Mouse (Mus musculus): ENCODE data around the gene Gimap4.

Gimap4 gene

DNA sequence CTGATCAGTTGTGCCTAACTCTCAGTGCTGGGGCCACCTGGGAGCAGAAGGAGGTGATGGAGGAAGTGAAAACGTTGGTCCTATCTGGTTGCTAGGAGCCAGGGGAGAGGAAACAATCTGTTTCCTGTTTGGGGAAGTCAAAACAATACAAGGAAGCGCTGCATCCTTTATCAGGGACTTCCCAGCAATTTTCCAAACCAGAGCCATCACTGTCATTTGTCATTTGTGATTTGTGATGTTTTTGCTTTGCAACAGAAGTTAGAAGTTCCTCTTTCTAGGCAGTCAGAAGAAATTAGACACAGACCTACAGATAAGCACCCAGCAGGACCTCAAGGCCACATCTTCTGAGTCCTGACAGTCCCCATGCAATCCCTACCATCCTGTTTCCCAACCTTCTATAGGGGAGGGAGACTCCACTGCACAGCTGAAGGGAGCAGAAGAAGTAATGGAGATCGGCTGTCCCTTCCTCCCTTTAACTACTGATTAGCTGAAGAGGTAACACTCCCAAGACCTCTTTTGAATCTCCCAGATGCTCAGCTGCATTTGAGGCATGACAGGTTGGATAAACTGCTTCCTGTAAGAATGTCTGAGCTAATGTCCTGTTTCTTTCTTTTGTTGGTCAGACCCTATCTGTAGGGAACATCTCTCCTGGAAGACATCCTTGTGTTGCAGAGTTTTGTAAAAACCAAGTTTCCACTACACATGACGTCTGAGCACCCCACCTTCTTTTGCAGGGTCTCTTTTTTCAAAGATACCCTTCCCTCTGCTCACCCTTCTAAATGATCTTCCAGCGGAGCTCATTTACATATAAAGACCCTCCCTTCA is 16.1 kb downstream of the Gimap4 start:
- no peak for DNase-seq (ENCODE audit: low read depth, low spot score)

DNA sequence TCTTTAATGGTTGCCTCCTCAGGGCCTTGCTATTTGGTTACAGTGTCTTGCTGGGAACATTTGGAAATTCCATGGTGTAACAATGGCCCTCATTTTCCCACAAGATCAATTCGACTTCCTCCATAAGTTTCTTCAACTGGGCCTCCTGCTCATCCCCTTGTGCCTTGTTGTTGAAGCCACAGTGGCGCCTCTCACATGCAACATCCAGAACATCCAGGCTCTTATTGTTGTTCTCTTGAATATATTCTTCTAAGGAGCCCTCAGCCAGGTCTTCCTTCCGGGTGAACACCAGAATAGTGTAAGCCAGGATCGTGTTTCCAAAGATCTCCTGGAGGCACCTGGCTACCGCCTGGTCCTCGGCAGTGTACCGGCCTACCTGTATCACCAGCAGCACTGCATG is 17.8 kb downstream of the Gimap4 start:
- DNase-seq (ENCODE audit: low read depth, low spot score): no peak

DNA sequence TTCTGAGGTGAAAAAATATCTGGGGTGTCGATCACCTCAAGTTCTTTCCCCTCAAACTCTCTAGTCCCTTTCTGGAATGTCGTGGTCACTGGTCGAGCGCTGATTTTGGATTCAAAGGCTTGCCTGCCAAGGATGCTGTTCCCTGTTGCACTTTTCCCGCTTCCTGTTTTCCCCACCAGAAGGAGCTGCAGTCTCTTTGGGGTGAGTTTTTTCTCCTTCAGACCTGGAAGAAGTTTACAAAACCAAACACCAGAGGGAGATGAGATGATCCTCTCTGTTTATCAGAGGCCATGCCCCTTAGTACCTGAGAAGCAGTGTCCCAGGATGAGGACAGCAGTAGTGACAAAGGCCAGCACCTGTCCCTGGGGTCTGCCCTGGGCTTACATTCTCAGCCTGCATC is 18.3 kb downstream of the Gimap4 start:
- DNase-seq (ENCODE audit: low read depth, low spot score): peak; percentile 36

DNA sequence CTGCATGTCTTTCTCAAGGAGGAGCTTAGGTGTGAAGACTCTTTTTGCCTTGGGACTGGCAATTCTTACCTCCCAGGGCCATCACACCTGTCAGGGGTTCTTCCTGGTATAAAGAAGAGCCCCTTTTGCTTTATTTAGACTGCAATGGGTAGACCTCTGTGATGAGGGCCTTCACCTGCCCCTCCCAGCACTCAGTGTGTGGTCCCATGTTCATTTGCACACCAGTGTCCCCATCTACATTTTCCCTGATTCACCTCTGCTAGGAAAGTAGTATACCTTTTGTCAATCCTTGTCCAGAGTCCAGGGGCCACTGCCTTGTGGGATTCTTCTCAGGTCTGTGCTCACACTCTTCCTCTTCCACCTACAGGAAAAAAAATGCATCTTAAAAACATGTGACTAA is 19.8 kb downstream of the Gimap4 start:
- DNase-seq (ENCODE audit: low read depth, low spot score): no peak

DNA sequence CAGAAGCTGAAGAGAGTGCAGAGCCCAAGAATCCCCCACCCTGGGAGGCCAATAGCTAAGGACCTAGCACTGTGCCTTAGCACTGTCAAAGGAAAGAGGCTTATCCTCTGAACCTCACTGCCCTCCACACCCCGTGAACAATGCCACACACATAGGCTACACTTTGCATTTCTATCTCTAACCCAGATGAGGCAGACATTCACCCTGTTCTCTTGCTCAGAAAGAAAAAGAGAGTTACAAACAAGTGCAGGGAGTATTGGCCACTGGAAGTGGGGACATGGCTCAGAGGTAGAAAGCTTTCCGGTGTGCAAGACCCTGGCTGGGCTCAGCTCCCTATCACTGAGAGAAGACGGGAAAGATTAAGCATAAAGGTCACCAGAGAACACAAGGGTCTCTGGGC is 21.8 kb downstream of the Gimap4 start:
- DNase-seq (ENCODE audit: low read depth, low spot score): no peak

DNA sequence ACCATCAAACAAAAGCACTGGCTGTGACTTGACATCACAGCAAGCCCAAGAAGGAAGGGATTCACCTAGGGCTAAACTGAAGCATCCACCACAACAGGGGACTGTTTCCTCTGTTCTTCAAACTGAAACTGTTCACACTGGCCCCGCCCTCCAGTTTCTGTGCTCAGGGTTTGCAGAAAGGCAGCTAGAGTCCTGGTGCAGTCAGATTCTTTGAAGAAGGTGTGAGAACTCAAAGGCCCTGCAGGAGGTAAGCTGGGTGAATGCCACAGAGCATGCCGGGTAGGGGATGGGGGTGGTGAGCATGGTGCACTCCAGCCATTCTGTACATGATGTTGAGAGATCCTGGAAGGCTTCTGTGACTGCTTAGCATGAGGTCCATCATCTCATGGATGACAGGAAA is 34.1 kb downstream of the Gimap4 start, which contains the start of the genes Gm28053 and Gimap7:
Gm28053 (plus strand) TSS at position 153 of the 400 bp plus-strand sequence.
Gimap7 (plus strand) TSS at position 167 of the 400 bp plus-strand sequence.
- DNase-seq (ENCODE audit: low read depth, low spot score): peak; percentile 24

DNA sequence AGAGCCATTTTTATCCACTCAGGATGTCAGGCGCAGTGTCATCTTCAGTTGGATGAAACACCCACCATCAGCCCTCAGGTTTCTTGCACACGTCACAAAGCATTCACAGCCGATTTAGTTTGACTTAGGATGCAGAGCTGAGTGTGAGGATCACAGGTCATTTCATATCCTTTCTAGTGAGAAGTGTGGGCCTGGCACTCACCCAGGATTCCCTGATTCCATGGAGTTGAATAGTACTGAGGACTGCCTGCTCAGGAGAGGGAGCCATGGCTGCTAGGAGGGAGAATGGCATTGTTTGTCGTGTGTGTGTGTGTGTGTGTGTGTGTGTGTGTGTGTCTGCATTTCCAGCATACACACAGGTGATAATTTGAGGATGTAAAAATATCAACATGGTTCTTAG is 36.0 kb downstream of the Gimap4 start:
- DNase-seq (ENCODE audit: low read depth, low spot score): no peak

DNA sequence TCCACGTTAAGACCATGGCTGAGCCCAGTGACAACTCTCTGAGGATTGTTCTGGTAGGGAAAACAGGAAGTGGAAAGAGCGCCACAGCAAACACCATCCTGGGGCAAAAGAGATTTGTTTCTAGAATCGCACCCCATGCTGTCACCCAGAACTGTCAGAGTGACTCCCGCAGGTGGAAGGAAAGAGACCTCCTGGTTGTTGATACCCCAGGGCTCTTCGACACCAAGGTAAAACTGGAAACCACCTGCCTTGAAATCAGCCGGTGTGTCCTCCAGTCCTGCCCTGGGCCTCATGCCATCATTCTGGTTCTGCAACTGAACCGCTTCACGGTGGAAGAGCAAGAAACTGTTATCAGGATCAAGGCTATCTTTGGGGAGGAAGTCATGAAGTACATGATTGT is 39.1 kb downstream of the Gimap4 start:
- no peak for DNase-seq (ENCODE audit: low read depth, low spot score)

DNA sequence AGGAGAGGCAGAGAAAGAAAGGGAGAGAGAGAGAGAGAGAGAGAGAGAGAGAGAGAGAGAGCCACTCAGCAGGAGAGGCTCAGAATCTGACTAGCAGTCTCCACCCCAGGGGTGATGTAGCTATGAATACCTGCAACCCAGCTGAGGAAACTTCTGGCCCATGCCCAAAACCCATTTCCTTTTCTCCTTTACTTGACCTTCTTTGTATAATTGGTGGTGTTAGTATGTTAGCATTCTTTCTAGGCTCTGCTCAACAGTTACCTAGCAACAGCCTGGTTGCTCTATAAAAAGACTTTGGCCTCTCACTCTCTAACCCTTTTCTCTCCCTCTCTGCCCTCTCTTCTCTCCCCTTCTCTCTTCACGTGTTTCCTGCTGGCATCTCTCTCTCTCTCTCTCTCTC is 41.1 kb downstream of the Gimap4 start:
- no peak for DNase-seq (ENCODE audit: low read depth, low spot score)

DNA sequence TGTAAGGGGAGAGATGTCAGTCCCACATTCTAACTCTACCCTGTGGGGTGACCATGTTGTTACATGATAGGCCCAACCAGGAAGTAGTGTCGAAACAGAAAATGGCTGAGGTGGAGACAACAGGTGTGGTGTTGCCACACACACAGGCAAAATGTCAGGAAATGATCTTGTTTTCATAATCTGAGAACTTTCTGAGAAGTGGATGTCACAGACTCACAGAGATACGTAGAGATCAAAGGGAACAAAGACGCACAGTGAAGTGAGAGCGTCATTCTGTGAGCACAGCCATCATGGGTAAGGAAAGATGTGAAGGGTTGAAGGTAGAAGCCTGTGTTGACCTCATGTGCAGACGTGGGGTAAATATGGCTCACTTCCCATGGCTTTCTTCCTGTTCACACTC is 43.4 kb downstream of the Gimap4 start:
- no peak for DNase-seq (ENCODE audit: low read depth, low spot score)

DNA sequence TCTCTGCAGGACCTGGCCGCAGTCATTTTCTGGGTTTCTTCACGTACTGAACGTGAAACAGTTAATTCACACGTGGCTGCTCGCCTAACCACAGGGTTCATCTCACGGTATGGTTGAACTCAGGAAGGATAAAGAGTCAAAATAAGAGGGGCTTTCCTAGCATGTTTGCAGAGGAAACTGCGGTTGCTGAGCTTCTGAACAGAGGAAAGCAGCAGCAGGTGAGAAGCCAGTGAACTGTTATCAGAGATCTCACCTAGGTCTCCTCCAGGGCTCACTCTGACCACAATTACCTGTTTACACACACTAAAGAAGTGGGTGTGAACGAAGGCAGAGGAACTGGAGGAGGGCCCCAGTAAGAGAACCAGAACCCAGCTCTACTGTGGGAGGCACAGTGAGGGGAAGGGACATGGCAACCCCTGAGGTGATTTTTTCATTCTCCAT is 48.5 kb downstream of the Gimap4 start:
- no peak for DNase-seq (ENCODE audit: low read depth, low spot score)

DNA sequence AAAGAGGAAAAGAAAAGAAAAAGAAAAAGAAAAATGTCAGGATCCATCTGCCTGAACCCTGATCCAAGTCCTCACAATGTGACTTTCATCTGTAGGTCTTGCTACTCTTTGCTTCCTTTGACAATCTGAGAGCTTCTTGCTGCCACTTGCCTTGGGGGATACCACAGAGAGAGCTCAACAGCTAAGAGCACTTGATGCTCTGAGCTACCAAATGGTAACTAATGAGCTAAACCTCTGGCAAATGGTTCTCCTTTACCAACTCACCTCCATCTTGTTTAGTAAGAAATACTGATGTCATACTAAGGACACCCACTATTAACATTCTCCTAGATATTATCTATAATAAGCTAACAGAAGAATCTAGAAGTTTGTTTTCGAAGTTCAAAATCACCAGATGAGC is 49.3 kb downstream of the Gimap4 start:
- no peak for DNase-seq (ENCODE audit: low read depth, low spot score)

DNA sequence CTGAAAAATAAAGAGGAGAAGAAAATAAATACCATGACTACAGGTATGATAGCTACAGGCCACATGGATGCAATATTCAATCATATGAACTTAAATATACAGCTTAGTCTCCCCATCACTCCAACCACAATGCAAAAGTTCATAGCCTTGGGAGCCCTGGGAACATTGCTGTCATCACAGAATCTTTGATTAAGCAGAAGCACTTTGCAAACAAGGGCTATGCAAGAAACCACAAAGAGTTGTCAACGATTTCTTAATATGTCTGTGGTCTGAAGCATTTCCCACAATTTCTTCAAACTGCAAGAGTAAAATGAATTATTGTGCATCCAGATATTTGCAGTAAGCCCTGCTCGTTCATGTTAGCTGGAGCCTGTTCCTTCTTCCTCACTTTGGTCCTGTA is 52.7 kb downstream of the Gimap4 start:
- no peak for DNase-seq (ENCODE audit: low read depth, low spot score)

DNA sequence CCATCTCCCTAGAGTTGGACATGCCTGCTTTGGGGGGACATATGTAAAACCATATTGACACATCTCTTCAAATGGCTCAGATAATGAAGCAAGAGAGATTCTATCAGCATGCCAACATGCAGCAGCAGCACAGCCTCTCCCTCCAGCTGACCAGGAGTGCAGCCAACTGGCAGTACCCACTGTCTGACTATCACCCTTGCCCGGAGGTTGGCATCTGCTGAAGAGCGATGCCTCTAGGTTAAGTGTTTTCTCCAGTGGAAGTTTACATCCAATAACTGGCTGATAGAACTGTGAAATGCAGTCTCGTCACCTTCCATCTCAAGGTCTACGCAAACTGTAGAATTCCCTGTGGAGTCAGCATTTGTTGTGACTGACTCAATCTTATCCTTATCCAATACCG is 53.3 kb downstream of the Gimap4 start:
- no peak for DNase-seq (ENCODE audit: low read depth, low spot score)

DNA sequence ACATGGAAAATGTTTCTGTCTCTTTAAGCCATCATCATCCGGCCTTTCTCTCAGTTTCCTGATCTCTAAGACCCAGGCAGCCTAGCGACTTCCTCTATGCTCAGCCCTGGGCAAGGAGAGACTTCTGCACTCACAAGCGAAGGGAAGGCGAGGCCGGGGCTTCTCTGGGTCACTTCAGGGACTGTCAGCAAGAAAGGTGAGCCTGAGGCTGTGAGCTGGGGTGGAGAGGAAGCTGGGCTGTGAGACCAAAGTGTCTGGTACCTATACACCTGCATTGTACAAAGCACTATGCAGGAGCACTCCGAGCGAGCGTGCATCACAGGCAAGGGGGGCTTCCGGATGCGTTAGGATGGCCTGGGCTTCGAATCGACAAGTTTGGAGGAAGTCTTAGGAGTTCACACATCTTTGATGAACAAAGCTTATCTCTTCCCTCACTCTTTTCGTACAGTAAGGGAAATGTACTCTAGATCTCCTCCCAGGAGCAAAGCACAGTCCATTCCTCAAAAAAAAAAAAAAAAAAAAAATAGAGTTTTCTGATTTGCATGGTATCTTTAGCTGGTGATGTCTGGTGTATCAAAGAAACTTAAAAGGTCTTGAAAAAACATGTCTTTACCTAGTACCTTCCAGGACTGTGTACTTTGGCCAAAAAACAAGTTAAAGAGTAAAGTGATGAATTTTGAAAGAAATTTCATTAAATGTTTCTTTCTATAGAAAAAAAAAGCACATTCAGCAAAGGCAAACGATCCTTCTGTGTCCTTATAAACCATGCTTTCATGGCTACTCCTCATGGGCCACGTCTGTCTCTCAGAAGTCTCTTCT is 54.8 kb downstream of the Gimap4 start, which contains the start of gene Gimap1:
Gimap1 (plus strand) TSS at position 94 of the 819 bp plus-strand sequence.
- DNase-seq (ENCODE audit: low read depth, low spot score): no peak

DNA sequence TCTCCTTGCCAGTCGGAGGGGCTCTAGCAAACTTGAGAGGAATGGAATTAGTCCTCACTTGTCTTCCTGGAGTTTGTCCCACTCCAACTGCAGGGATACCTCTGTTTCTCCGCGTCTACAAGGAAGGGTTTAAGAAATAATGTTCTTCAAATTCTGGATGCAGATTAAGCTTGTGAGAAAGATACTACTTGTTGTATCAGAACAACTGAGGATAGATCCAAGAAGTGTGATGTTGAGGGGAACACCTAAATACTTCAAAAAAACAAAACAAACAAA is 55.4 kb downstream of the Gimap4 start:
- DNase-seq (ENCODE audit: low read depth, low spot score): no peak

DNA sequence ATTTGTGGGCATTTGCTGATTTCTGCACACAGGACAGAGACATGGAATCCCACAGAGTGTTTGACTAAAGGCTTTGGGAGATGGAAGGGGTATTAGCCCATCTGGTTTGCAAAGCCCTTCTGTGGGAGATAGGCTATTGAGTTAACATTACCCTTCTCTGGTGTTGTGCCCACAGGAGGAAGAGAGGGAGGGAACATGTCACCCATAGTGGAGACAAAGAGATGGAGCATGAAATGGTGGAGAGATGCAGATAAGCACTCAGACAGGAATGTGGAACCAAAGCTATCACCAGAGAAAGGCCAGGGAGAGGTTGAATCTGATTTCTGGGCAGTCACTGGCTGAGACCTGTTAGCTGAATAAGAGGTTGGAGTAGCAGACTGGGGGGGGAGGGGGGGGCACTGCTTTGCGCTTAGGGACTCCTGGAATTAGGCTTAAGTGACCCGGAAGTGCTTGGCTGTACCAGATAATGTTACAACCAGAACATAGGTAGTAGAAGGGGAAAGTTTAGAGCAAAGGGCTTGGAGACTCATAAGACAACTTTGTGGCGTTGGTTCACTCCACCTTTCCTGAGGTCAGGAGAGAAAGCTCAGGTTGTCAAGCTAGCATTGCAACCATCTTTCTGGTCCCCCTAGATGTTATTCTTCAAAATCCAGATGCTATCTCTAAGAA is 56.3 kb downstream of the Gimap4 start:
- no peak for DNase-seq (ENCODE audit: low read depth, low spot score)

DNA sequence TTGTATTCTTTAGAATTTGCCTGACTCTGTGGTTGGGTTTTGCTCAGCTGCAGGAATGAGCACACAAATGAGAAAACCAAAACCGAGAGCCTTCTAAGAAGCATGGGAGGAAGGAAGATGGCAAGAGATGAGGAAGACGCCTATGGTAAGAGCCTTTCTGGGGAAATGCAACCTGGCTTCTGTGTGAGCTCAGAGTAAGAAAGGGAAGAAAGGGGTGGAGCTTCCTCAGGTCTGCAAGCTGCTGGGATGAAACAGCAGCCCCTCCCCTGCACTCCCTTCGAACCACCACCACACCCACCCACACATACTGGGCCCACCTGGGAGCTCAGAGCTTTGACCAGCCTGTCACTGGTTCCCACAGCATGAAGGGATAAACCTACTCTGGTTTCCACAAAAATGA is 56.9 kb downstream of the Gimap4 start:
- peak; percentile 46 for DNase-seq (ENCODE audit: low read depth, low spot score)

Data from ES-CJ7 (cell line).